Mouse (Mus musculus) c-Kit-positive CD71-positive TER-119-positive erythroid progenitor cells, embryonic 14.5 days (primary cell): ENCODE results near the gene Fam83c.

Experiments used
- DNase-seq: peaks from one replicate; pipeline ENCODE4 v3.0.0-alpha.2; 2013; ENCODE audit warnings: low spot score

Gene Fam83c

GRCm38 (mm10) chr2:155826630-155827424 is 7.8 kb downstream of the Fam83c start, which contains the start of gene Eif6:
Eif6 (minus strand) TSS chr2:155826925.
- peak; percentile 81 for DNase-seq

GRCm38 (mm10) chr2:155825904-155826629 is 8.6 kb downstream of the Fam83c start:
- DNase-seq: peak; percentile 40

GRCm38 (mm10) chr2:155823722-155824121 is 10.9 kb downstream of the Fam83c start:
- no peak for DNase-seq

GRCm38 (mm10) chr2:155820779-155821178 is 13.9 kb downstream of the Fam83c start:
- DNase-seq: no peak

- no peak for DNase-seq
These were observed 15.0 kb downstream of the Fam83c start for GRCm38 (mm10) chr2:155819449-155820251.

GRCm38 (mm10) chr2:155819392-155819448 is 15.4 kb downstream of the Fam83c start, which contains the start of gene BC029722:
BC029722 (minus strand) TSS chr2:155819426.
- DNase-seq: no peak

- DNase-seq: peak; percentile 90
These were observed 15.9 kb downstream of the Fam83c start for GRCm38 (mm10) chr2:155818596-155819391.

GRCm38 (mm10) chr2:155817301-155818245 is 17.1 kb downstream of the Fam83c start:
- no peak for DNase-seq

- no peak for DNase-seq
These were observed 18.5 kb downstream of the Fam83c start for GRCm38 (mm10) chr2:155816179-155816578.

GRCm38 (mm10) chr2:155814829-155815228 is 19.8 kb downstream of the Fam83c start:
- DNase-seq: no peak

- no peak for DNase-seq
These were observed 22.0 kb downstream of the Fam83c start for GRCm38 (mm10) chr2:155812637-155813036.

- peak; percentile 76 for DNase-seq
These were observed 22.7 kb downstream of the Fam83c start for GRCm38 (mm10) chr2:155811821-155812396.

- no peak for DNase-seq
These were observed 25.0 kb downstream of the Fam83c start for GRCm38 (mm10) chr2:155809620-155810019.

- DNase-seq: no peak
These were observed 27.2 kb downstream of the Fam83c start for GRCm38 (mm10) chr2:155807408-155807807.

GRCm38 (mm10) chr2:155806548-155806947 is 28.1 kb downstream of the Fam83c start:
- no peak for DNase-seq

- DNase-seq: no peak
These were observed 28.8 kb downstream of the Fam83c start for GRCm38 (mm10) chr2:155805925-155806255.

GRCm38 (mm10) chr2:155805231-155805924 is 29.3 kb downstream of the Fam83c start:
- no peak for DNase-seq

- DNase-seq: no peak
These were observed 30.6 kb downstream of the Fam83c start for GRCm38 (mm10) chr2:155804053-155804452.

GRCm38 (mm10) chr2:155802761-155803160 is 31.9 kb downstream of the Fam83c start:
- peak; percentile 55 for DNase-seq

- DNase-seq: no peak
These were observed 36.0 kb downstream of the Fam83c start for GRCm38 (mm10) chr2:155798613-155799012.
